Mouse (Mus musculus) thymus, adult 2 months (tissue): ENCODE results near the gene Fam227a.

ENCODE experiments used
- CTCF ChIP-seq: fragments of 200-500 bp; IDR thresholded peaks from 2 replicates; pipeline ENCODE4 v1.5.1; 2012; ENCODE audit warnings: mild to moderate bottlenecking, control low read depth, low read length, moderate library complexity, borderline replicate concordance; ENCODE audit not compliant: control insufficient read depth, poor library complexity, insufficient read depth; ENCODE audit errors: extremely low read depth
- POLR2A ChIP-seq: fragments of 200-500 bp; IDR thresholded peaks from 2 replicates; pipeline ENCODE4 v1.6.1; 2012; ENCODE audit warnings: mild to moderate bottlenecking, low read length, control low read depth, moderate library complexity; ENCODE audit not compliant: control insufficient read depth, poor library complexity, insufficient read depth; ENCODE audit errors: extremely low read depth

GRCm38 (mm10) chr15:79669195-79669594 is 10.4 kb upstream of the Fam227a start:
- no peak for TF ChIP-seq POLR2A
- no peak for TF ChIP-seq CTCF
